Mouse (Mus musculus) midbrain, embryonic 12.5 days (tissue): ENCODE results near the gene Fgd2. TPM values are rescaled to one million over a fixed set of nuclear protein-coding genes. Genes with fewer than 3 reads are reported as not detected.

Experiments used
- ATAC-seq: fragments of 200-750 bp; cut with Nextera tagmentation; 2 replicates; pipeline ENCODE4 v1.8.0; 2017; ENCODE audit warnings: low read depth, moderate TSS enrichment, moderate library complexity; ENCODE audit not compliant: low FRiP score
- H3K27ac ChIP-seq: fragments of 300-500 bp; sonication (generic); replicated peaks from 2 replicates; pipeline ENCODE4 v1.5.1; 2016; ENCODE audit warnings: mild to moderate bottlenecking
- H3K27me3 ChIP-seq: fragments of 300-500 bp; sonication (generic); 2 replicates; pipeline ENCODE4 v1.6.1; 2016; ENCODE audit warnings: mild to moderate bottlenecking
- H3K36me3 ChIP-seq: fragments of 300-500 bp; sonication (generic); 2 replicates; pipeline ENCODE4 v1.6.1; 2016
- H3K4me1 ChIP-seq: fragments of 300-500 bp; sonication (generic); 2 replicates; pipeline ENCODE4 v1.6.1; 2016
- H3K4me2 ChIP-seq: fragments of 300-500 bp; sonication (generic); replicated peaks from 2 replicates; pipeline ENCODE4 v1.6.1; 2016; ENCODE audit warnings: mild to moderate bottlenecking, moderate library complexity
- H3K4me3 ChIP-seq: fragments of 300-500 bp; sonication (generic); 2 replicates; pipeline ENCODE4 v1.5.1; 2016; ENCODE audit warnings: mild to moderate bottlenecking
- H3K9ac ChIP-seq: fragments of 300-500 bp; sonication (generic); replicated peaks from 2 replicates; pipeline ENCODE4 v1.6.1; 2016; ENCODE audit warnings: mild to moderate bottlenecking, moderate library complexity
- H3K9me3 ChIP-seq: fragments of 300-500 bp; sonication (generic); 2 replicates; pipeline ENCODE4 v1.6.1; 2016; ENCODE audit warnings: mild to moderate bottlenecking
- WGBS: fragments of 180-500 bp; shearing (Covaris S2); methylation state at CpG from one replicate; pipeline ENCODE4 v1.1.7; 2016; 5-methylcytosine and 5-hydroxymethylcytosine counted together
- polyA plus RNA-seq: library from polyadenylated mRNA; unstranded; fragments of >200 nt; fragmentation: Nextera tagmentation; extraction: Ambion mirVana; gene quantifications from 2 replicates; pipeline ENCODE4 v1.2.1, GENCODE M21; 2016

Fgd2 gene
- polyA plus RNA-seq, 1 experiment from 2014 or later = 3.6 TPM

DNA sequence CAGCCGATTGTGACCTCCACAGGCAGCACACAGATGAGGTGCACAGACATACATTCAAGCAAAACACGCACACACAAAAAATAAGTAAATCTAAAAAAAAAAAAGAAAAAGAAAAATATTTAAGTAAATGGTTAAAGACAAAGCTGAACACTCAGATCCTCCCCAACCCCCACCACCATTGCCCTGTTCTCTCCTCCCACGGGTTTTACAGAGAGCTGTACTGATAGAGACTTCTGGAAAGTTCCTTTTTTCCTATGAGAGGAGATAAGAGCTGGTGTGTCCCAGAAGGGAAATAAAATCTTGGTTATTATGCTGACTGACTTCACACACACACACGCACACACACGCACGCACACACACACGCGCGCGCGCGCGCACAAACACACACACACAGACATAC, 47.6 kb downstream of the Fgd2 start:
- no peak for ATAC-seq
- no peaks in the 10 kb centered on the region for H3K4me1 ChIP-seq
- H3K9me3 ChIP-seq = no peaks in the 10 kb centered on the region
- H3K4me3 ChIP-seq = no peak overlapping the region
- H3K36me3 ChIP-seq = no peaks in the 10 kb centered on the region
- H3K9ac ChIP-seq = no peak overlapping the region
- 96% methylated on average over 13 of the region's 13 CpGs for WGBS
- no peaks in the 10 kb centered on the region for H3K27me3 ChIP-seq
- H3K4me2 ChIP-seq = no peak overlapping the region
- no peak overlapping the region for H3K27ac ChIP-seq

DNA sequence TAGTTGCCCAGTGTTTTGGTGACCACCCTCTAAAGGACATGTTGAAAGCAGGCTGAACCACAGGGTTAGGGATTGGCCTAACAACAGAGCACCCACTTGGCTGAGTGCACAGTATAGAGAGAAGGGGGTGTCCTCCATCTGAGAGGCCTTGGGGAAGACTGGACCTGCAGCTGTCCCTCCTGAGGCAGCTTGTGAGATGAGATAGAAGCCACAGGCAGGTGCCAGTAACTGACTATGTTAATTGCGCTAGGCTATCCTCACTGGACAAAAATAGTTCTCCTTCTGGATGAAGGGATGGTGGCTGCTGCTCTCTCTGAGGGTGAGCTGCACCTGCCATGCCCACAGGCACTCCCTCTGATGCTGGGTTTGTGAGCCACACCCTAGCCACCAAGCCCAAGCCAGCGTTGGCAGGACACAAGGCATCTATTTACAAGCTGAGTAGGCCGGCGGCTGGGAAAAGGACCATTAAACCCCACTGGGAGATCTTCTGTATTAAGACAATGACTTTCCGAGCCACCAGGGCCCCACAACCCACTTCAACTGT, 49.2 kb downstream of the Fgd2 start:
- H3K36me3 ChIP-seq = no peaks in the 10 kb centered on the region
- H3K9me3 ChIP-seq = no peaks in the 10 kb centered on the region
- H3K4me2 ChIP-seq = no peak overlapping the region
- H3K9ac ChIP-seq = no peak overlapping the region
- H3K4me1 ChIP-seq = no peaks in the 10 kb centered on the region
- no peak overlapping the region for H3K4me3 ChIP-seq
- no peak for ATAC-seq
- no peaks in the 10 kb centered on the region for H3K27me3 ChIP-seq
- WGBS = 81% methylated on average over 5 of the region's 5 CpGs
- no peak overlapping the region for H3K27ac ChIP-seq

DNA sequence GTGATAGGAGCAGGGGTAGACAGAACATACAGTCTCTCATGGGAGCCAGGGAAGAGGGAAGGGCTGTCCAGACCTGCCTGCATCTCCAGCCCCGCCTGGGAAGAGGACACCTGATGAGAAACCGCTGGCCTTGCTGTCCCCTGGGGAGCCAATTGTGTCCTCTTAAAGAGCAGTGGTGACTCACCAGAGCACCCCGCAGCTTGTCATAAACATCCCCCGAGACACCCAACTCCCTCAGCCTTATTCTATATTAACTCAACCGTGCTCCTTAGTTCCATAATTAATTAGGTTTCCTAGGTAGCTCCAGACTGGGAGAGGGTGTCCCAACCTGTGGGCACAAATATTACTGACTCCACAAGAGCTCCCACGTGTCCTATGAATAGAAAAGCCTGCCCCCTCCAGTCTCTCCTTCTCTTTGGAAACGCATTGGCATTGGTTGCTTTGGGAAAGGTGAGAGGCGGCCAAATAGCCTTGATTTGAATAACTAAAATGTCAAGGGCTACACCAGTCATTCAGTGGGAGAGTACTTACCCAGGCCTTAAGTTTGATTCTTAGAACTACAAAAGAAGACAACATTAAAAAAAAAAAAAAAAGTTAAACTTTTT, 51.2 kb downstream of the Fgd2 start:
- Histone ChIP-seq H3K27me3 (peaks cover 10% of the 10 kb centered on the region; the same call in 1 of the 2 replicates), H3K4me1 (peaks cover 10% of the 10 kb centered on the region), H3K9ac (no peak overlapping the region), H3K4me2 (no peak overlapping the region), H3K36me3 (no peaks in the 10 kb centered on the region), H3K9me3 (no peaks in the 10 kb centered on the region), H3K27ac (no peak overlapping the region), H3K4me3 (no peak overlapping the region)
- no peak for ATAC-seq
- WGBS = 28% methylated on average over 8 of the region's 8 CpGs

DNA sequence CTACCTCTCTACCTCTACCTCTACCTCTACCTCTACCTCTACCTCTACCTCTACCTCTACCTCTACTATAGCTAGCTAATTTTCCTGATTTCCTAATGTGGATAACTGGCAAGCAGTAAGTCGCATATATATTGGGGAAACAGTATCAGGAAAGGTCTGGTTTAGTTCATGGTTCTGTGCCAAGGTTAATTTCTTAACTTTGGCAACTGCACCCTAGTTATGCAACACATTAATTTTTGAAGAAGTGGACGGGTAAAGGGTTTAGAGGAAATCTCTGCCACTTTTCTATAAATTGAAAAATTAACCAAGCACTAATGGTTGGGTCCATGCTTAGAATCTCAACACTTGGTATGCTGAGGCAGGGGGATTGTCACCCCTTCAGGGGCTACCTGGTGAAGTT, 53.9 kb downstream of the Fgd2 start:
- ATAC-seq = no peak
- H3K4me2 ChIP-seq = no peak overlapping the region
- no peaks in the 10 kb centered on the region for H3K9me3 ChIP-seq
- H3K27me3 ChIP-seq = peaks cover 10% of the 10 kb centered on the region
- no peak overlapping the region for H3K9ac ChIP-seq
- no peaks in the 10 kb centered on the region for H3K36me3 ChIP-seq
- no peak overlapping the region for H3K27ac ChIP-seq
- H3K4me3 ChIP-seq = no peak overlapping the region
- peaks cover 12% of the 10 kb centered on the region for H3K4me1 ChIP-seq
- WGBS = 89% methylated on average over 2 of the region's 2 CpGs

DNA sequence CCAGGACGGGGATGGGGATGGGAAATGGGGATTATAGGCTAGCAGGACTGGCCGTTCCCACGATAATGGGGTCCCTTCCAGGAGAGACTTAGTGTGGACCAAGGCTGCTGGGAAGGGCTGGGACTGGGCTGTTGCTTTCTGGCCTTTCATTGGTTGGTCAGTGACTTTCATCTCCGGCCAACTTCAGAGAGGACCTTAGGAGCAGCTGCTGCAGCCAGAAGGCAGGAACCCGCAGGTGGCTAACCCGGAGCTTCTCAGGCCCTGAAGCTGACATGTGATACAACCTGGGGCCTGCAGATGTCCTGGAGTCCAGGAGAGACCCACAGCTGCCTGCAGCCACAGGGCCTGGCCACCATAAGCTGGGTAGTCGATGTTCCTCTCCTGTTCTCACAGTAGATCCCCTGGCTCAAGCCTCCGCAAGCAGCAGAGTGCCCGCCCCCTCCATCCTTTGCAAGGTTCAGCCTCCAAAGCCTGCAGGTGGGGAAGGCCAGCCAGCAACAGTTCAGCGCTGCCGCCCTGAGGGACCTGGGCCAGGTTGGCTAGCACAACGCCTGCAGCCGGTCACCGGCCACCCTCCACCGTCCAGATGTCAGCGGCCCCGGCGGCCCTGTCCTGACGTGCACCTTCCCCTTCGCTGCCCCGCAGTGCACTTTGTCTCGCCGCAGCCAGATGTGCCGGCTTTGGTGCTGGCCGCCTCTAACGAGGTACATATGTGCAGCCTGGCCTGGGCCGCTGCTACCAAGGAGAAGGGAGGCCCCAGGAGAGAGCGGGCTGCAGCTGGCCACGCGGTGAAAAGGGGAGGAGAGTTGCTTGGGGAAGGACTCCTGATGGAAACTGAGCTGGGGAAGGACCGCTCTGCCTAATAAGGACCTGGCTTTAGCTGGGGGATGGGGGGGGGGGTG, 55.3 kb downstream of the Fgd2 start:
- Histone ChIP-seq H3K9me3 (no peaks in the 10 kb centered on the region), H3K36me3 (no peaks in the 10 kb centered on the region), H3K27ac (peak overlapping the region; percentile 7), H3K27me3 (peaks cover 10% of the 10 kb centered on the region), H3K9ac (no peak overlapping the region), H3K4me2 (peak overlapping the region; percentile 50), H3K4me1 (peaks cover 12% of the 10 kb centered on the region), H3K4me3 (peak overlapping the region; percentile 22)
- ATAC-seq = peak; percentile 44; the same call in 1 of the 2 replicates
- WGBS = 7% methylated on average over 31 of the region's 31 CpGs

DNA sequence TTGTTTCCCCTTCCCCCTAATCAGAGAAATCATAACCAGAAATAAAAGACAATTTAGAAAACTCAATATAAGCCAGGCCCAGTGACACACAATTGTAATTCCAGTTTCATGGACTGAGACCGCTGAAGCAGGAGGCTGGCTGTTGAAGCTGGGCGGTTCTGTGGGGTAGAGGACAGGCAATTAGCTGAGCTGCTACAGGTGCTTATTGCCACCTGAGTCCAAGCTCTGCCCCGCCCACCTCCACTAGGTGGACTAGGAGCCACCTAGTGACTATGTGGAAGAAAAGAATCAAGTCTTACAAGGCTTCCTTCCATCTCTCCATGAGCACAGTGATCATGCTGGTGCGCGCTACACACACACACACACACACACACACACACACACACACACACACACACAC, 56.0 kb downstream of the Fgd2 start:
- H3K4me1 ChIP-seq = peaks cover 12% of the 10 kb centered on the region
- no peak overlapping the region; the same call in 1 of the 2 replicates for H3K27ac ChIP-seq
- peaks cover 10% of the 10 kb centered on the region for H3K27me3 ChIP-seq
- WGBS = 32% methylated on average over 4 of the region's 5 CpGs
- H3K4me2 ChIP-seq = peak overlapping the region; percentile 50; the same call in 1 of the 2 replicates
- no peaks in the 10 kb centered on the region for H3K36me3 ChIP-seq
- H3K9ac ChIP-seq = no peak overlapping the region
- no peak overlapping the region for H3K4me3 ChIP-seq
- H3K9me3 ChIP-seq = no peaks in the 10 kb centered on the region
- no peak for ATAC-seq

DNA sequence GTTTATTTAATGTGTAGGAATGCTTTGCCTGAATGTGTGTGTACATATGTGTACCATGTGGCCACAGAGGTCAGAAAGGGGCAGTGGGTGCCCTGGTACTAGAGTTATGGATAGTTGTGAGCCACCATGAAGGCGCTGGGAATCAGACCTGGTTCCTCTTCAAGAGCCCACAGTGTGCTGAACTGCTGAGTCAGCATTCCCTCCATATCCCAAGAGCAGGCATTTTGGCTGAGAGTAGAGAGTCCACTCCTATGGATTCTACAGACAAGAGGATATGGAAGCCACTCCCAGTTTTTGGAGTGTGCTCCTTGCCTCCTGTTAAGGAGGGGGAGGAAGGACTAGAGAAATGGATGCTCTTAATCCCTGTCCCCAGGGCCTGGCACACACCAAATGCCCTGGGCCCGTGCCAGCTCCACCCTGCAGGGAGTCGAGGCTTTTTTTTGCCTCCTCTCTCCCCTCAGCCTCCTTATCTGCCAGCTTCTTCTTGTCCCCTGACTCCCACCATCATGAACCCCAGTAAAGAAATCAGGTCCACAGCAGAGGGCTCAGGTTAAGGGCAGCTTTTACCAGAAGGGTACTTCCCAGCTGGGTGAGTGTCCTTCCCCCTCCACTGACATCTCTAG, 58.2 kb downstream of the Fgd2 start:
- no peak overlapping the region for H3K9ac ChIP-seq
- H3K9me3 ChIP-seq = no peaks in the 10 kb centered on the region
- no peak overlapping the region for H3K4me2 ChIP-seq
- peaks cover 12% of the 10 kb centered on the region for H3K4me1 ChIP-seq
- WGBS = 78% methylated on average over 3 of the region's 3 CpGs
- ATAC-seq = no peak
- H3K27me3 ChIP-seq = peaks cover 10% of the 10 kb centered on the region
- no peaks in the 10 kb centered on the region for H3K36me3 ChIP-seq
- no peak overlapping the region for H3K4me3 ChIP-seq
- no peak overlapping the region for H3K27ac ChIP-seq

DNA sequence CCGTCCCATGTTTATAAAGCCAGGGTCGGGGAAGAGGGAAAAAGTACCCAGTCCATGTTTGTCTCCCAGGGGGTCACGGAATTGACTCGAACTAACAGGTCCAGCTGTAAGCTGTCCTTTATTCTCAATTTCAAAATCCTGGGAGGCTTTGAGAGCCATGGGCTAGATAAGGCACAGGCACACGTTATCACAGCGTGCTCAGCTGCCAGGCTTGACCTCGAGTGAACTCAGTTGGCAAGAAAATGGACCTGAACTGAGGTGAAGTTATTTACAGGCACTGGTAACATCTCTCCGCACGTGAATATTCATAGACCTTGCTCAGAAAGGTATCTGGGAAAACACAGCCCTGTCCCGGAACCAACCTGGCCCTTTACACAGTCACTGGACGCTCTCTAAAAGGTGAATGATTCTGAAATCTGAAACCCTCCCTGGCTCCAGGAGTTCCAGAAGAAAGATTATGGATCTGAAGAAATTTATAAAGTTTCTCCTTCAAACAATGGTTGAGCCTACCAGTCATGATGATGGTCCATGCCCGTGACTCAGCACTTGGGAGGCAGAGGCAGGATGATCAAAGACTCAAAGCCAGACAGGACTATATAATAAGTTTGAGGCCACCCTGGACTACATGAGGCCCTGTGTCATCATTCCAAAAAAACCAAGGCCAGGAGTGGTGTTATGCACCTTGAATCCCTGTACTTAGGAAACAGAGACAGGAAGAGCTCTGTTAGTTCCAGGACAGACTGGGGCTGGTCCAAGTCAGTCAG, 59.4 kb downstream of the Fgd2 start:
- no peaks in the 10 kb centered on the region for H3K9me3 ChIP-seq
- peaks cover 10% of the 10 kb centered on the region for H3K27me3 ChIP-seq
- H3K27ac ChIP-seq = no peak overlapping the region
- H3K4me1 ChIP-seq = peaks cover 12% of the 10 kb centered on the region
- WGBS = 77% methylated on average over 12 of the region's 12 CpGs
- no peak overlapping the region for H3K4me3 ChIP-seq
- H3K9ac ChIP-seq = no peak overlapping the region
- H3K4me2 ChIP-seq = no peak overlapping the region
- ATAC-seq = no peak
- H3K36me3 ChIP-seq = no peaks in the 10 kb centered on the region

DNA sequence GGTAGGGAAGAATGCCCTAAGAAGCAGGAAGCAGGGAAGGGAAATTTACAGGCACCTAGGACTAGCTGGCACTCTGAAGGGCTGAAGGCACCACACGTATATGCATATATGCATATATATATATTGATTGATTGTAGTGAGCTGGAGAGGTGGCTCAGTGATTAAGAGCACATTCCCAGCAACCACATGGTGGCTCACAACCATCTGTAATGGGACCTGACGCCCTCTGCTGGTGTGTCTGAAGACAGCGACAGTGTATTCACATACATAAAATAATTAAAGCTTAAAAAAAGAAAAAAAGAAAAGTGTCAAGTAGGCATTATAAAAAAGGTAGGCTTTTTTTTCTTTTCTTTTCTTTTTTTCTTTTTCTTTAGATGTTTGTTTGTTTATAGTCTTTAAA, 60.6 kb downstream of the Fgd2 start:
- Histone ChIP-seq H3K9me3 (no peaks in the 10 kb centered on the region), H3K27me3 (no peaks in the 10 kb centered on the region; the same call in none of the 2 replicates), H3K4me1 (peaks cover 5% of the 10 kb centered on the region), H3K4me2 (no peak overlapping the region), H3K9ac (no peak overlapping the region), H3K4me3 (no peak overlapping the region), H3K36me3 (no peaks in the 10 kb centered on the region), H3K27ac (no peak overlapping the region)
- no peak for ATAC-seq
- WGBS = 74% methylated on average over 3 of the region's 3 CpGs

DNA sequence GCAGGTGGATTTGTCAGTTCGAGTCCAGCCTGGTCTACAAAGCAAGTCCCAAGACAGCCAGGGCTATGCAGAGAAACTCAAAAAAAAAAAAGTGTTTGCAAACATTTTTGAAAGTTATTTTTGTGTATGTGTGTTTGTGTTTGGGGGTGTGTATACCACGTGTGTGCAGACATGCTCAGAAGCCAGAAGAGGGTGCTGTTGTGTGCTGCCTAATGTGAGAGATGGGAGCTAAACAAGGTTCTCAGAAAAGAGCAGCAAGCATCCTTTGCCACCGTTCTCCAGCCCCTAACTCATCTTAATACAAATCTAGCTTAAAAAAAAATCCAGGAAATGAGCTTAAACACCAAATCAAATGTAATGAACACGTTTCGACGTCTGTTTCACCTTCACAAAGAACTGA, 61.6 kb downstream of the Fgd2 start:
- Histone ChIP-seq H3K27me3 (no peaks in the 10 kb centered on the region; the same call in 1 of the 2 replicates), H3K4me3 (no peak overlapping the region), H3K27ac (no peak overlapping the region), H3K4me1 (no peaks in the 10 kb centered on the region), H3K9ac (no peak overlapping the region), H3K9me3 (no peaks in the 10 kb centered on the region), H3K4me2 (no peak overlapping the region), H3K36me3 (no peaks in the 10 kb centered on the region)
- 88% methylated on average over 6 of the region's 6 CpGs for WGBS
- no peak for ATAC-seq

DNA sequence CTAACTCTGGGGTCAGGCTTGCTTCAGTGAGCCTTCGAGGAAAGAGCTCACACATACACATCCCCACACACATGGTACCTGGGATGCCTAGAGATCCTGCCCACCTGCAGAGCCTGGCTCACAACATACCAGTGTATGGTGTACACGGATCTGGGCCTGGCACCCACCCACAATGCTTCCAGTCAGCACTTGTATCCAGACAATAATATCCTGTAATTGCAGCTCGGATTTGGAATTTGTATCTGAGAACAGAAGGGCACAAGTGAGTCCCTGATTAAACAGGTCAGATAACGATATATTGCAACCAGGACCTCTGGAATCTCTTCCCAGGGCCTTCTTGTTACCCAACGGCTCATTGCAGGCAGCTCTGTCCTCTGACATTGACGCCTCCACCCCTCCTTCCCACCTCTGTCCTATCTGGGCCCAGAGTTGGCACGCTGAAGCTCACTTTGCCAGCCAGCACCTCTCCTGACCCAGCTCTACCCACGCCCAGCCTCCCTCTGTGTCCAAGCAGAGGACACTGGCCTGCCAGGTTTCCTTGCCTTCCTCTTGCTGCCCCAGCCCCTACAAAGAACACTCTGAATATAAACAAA, 62.3 kb downstream of the Fgd2 start:
- H3K27me3 ChIP-seq = no peaks in the 10 kb centered on the region; the same call in 1 of the 2 replicates
- WGBS = 83% methylated on average over 8 of the region's 8 CpGs
- H3K4me1 ChIP-seq = no peaks in the 10 kb centered on the region
- no peak overlapping the region for H3K9ac ChIP-seq
- no peak overlapping the region for H3K27ac ChIP-seq
- H3K9me3 ChIP-seq = no peaks in the 10 kb centered on the region
- H3K4me3 ChIP-seq = no peak overlapping the region
- H3K36me3 ChIP-seq = no peaks in the 10 kb centered on the region
- ATAC-seq = no peak
- no peak overlapping the region for H3K4me2 ChIP-seq
